Mouse (Mus musculus): ENCODE data around the gene Tmco1.

- TF ChIP-seq MYOG (IDR thresholded peaks at IDR 0.05; ENCODE audit: control insufficient read depth, extremely low read depth, insufficient read length) (no peak), MYOD1 (IDR thresholded peaks at IDR 0.05; ENCODE audit: control insufficient read depth, insufficient read length, low read depth) (no peak), CTCF (IDR thresholded peaks at IDR 0.05; ENCODE audit: control insufficient read depth, insufficient read depth, insufficient read length) (no peak), USF1 (IDR thresholded peaks at IDR 0.05; ENCODE audit: low read depth) (no peak), CEBPB (IDR thresholded peaks at IDR 0.05; ENCODE audit: low read depth) (no peak)
Measured at GRCm38 (mm10) chr1:167259702-167260101, 48.5 kb upstream of the Tmco1 start.

Data from C2C12 (cell line).